Mouse (Mus musculus) liver (tissue): ENCODE data around the gene Pard3b.

Experiments
- DNase-seq: peaks from one replicate; pipeline ENCODE4 v3.0.0-alpha.2; 2020; ENCODE audit warnings: mixed read lengths

Pard3b gene

GRCm38 (mm10) chr1:62405061-62405460 is 766.4 kb downstream of the Pard3b start:
- no peak for DNase-seq

GRCm38 (mm10) chr1:62411368-62411767 is 772.7 kb downstream of the Pard3b start:
- no peak for DNase-seq

- DNase-seq, result no peak
Measured at GRCm38 (mm10) chr1:62412019-62412418, 773.4 kb downstream of the Pard3b start.

GRCm38 (mm10) chr1:62412988-62413387 is 774.4 kb downstream of the Pard3b start:
- DNase-seq, result no peak

GRCm38 (mm10) chr1:62414521-62414920 is 775.9 kb downstream of the Pard3b start:
- DNase-seq, result no peak

- DNase-seq, result no peak
Measured at GRCm38 (mm10) chr1:62416627-62417374, 778.2 kb downstream of the Pard3b start.

GRCm38 (mm10) chr1:62422896-62423650 is 784.4 kb downstream of the Pard3b start:
- DNase-seq, result no peak

- no peak for DNase-seq
Measured at GRCm38 (mm10) chr1:62425369-62425768, 786.7 kb downstream of the Pard3b start.

GRCm38 (mm10) chr1:62428736-62429135 is 790.1 kb downstream of the Pard3b start:
- no peak for DNase-seq

GRCm38 (mm10) chr1:62429333-62430182 is 790.9 kb downstream of the Pard3b start:
- DNase-seq, result no peak

- DNase-seq, result no peak
Measured at GRCm38 (mm10) chr1:62431054-62431453, 792.4 kb downstream of the Pard3b start.

GRCm38 (mm10) chr1:62433891-62434290 is 795.3 kb downstream of the Pard3b start:
- no peak for DNase-seq

- no peak for DNase-seq
Measured at GRCm38 (mm10) chr1:62435844-62436243, 797.2 kb downstream of the Pard3b start.

- no peak for DNase-seq
Measured at GRCm38 (mm10) chr1:62436304-62436703, 797.7 kb downstream of the Pard3b start.

- DNase-seq, result no peak
Measured at GRCm38 (mm10) chr1:62437493-62437892, 798.9 kb downstream of the Pard3b start.

GRCm38 (mm10) chr1:62444406-62444805 is 805.8 kb downstream of the Pard3b start:
- DNase-seq, result no peak

- no peak for DNase-seq
Measured at GRCm38 (mm10) chr1:62446818-62447217, 808.2 kb downstream of the Pard3b start.

GRCm38 (mm10) chr1:62449193-62449875 is 810.7 kb downstream of the Pard3b start:
- no peak for DNase-seq

GRCm38 (mm10) chr1:62465536-62465935 is 826.9 kb downstream of the Pard3b start:
- no peak for DNase-seq

GRCm38 (mm10) chr1:62466544-62466943 is 827.9 kb downstream of the Pard3b start:
- no peak for DNase-seq

- DNase-seq, result no peak
Measured at GRCm38 (mm10) chr1:62483059-62483458, 844.4 kb downstream of the Pard3b start.

GRCm38 (mm10) chr1:62488871-62489270 is 850.2 kb downstream of the Pard3b start:
- DNase-seq, result no peak

GRCm38 (mm10) chr1:62499146-62499545 is 860.5 kb downstream of the Pard3b start:
- DNase-seq, result no peak
